Mouse (Mus musculus) myocyte (in vitro differentiated cells): ENCODE data around the gene Specc1l. TPM values are rescaled to one million over a fixed set of nuclear protein-coding genes. Genes with fewer than 3 reads are reported as not detected.

Experiments
- H3K27me3 ChIP-seq: one replicate; pipeline ENCODE4 v1.6.1; 2011; ENCODE audit not compliant: control insufficient read depth, insufficient read depth, insufficient read length
- H3K36me3 ChIP-seq: one replicate; pipeline ENCODE4 v1.6.1; 2011; ENCODE audit not compliant: control insufficient read depth, insufficient read depth
- H3K4me2 ChIP-seq: one replicate; pipeline ENCODE4 v1.6.1; 2011; ENCODE audit warnings: low read depth, control low read depth
- H3K4me3 ChIP-seq: one replicate; pipeline ENCODE4 v1.5.1; 2011; ENCODE audit warnings: mild to moderate bottlenecking, control low read depth, moderate library complexity
- H3K79me2 ChIP-seq: one replicate; pipeline ENCODE4 v1.6.1; 2011; ENCODE audit not compliant: control insufficient read depth, insufficient read depth
- H3ac ChIP-seq: one replicate; pipeline ENCODE4 v1.6.1; 2011; ENCODE audit not compliant: control insufficient read depth, insufficient read length
- CEBPB ChIP-seq: IDR thresholded peaks from 2 replicates; pipeline ENCODE4 v1.6.1; 2011; ENCODE audit warnings: mild to moderate bottlenecking, moderate library complexity; ENCODE audit not compliant: poor library complexity, insufficient read depth, severe bottlenecking
- E2F4 ChIP-seq: IDR thresholded peaks from one replicate; pipeline ENCODE4 v1.6.1; 2011; ENCODE audit warnings: mild to moderate bottlenecking, control low read depth, moderate library complexity; ENCODE audit not compliant: insufficient read depth
- MAX ChIP-seq: IDR thresholded peaks from one replicate; pipeline ENCODE4 v1.6.1; 2011; ENCODE audit warnings: low read depth, mild to moderate bottlenecking, control low read depth
- MYOD1 ChIP-seq, 3 experiments: IDR thresholded peaks; one replicate each; pipeline ENCODE4 v1.6.1; 2011; ENCODE audit warnings: control low read depth in 2 of 3, low read depth in 2 of 3, mild to moderate bottlenecking in 2 of 3, moderate library complexity in 1 of 3; ENCODE audit not compliant: insufficient read length in 2 of 3, control insufficient read depth in 1 of 3
- MYOG ChIP-seq, 3 experiments: IDR thresholded peaks; one replicate each; pipeline ENCODE4 v1.6.1; 2011; ENCODE audit warnings: control low read depth in 2 of 3, low read depth in 2 of 3, mild to moderate bottlenecking in 2 of 3; ENCODE audit not compliant: insufficient read length in 2 of 3, control insufficient read depth in 1 of 3, insufficient read depth in 1 of 3
- POLR2A ChIP-seq: IDR thresholded peaks from one replicate; pipeline ENCODE4 v1.6.1; 2011; ENCODE audit warnings: low read depth, mild to moderate bottlenecking, control low read depth, moderate library complexity; ENCODE audit not compliant: insufficient read length
- POLR2AphosphoS2 ChIP-seq: IDR thresholded peaks from one replicate; pipeline ENCODE4 v1.6.1; 2011; ENCODE audit warnings: low read depth, control low read depth; ENCODE audit not compliant: insufficient read length
- REST ChIP-seq: IDR thresholded peaks from one replicate; pipeline ENCODE4 v1.6.1; 2011; ENCODE audit warnings: mild to moderate bottlenecking, control low read depth, moderate library complexity; ENCODE audit not compliant: insufficient read depth, insufficient read length
- SRF ChIP-seq: IDR thresholded peaks from one replicate; pipeline ENCODE4 v1.6.1; 2011; ENCODE audit warnings: low read depth; ENCODE audit not compliant: control insufficient read depth, insufficient read length
- TCF12 ChIP-seq: IDR thresholded peaks from one replicate; pipeline ENCODE4 v1.6.1; 2011; ENCODE audit warnings: mild to moderate bottlenecking, control low read depth; ENCODE audit not compliant: poor library complexity, insufficient read depth, severe bottlenecking
- TCF3 ChIP-seq: IDR thresholded peaks from one replicate; pipeline ENCODE4 v1.6.1; 2011; ENCODE audit warnings: low read depth, control low read depth; ENCODE audit not compliant: insufficient read length
- USF1 ChIP-seq: IDR thresholded peaks from one replicate; pipeline ENCODE4 v1.6.1; 2011; ENCODE audit warnings: low read depth, mild to moderate bottlenecking, control low read depth, moderate library complexity
- polyA plus RNA-seq: library from polyadenylated mRNA; unstranded; fragments of >200 nt; fragmentation: generic; extraction: Trizol; gene quantifications from one replicate; pipeline ENCODE4 v1.2.1, GENCODE M21; 2012; ENCODE audit warnings: missing spikeins

Specc1l gene
- polyA plus RNA-seq: 20.4 TPM

DNA sequence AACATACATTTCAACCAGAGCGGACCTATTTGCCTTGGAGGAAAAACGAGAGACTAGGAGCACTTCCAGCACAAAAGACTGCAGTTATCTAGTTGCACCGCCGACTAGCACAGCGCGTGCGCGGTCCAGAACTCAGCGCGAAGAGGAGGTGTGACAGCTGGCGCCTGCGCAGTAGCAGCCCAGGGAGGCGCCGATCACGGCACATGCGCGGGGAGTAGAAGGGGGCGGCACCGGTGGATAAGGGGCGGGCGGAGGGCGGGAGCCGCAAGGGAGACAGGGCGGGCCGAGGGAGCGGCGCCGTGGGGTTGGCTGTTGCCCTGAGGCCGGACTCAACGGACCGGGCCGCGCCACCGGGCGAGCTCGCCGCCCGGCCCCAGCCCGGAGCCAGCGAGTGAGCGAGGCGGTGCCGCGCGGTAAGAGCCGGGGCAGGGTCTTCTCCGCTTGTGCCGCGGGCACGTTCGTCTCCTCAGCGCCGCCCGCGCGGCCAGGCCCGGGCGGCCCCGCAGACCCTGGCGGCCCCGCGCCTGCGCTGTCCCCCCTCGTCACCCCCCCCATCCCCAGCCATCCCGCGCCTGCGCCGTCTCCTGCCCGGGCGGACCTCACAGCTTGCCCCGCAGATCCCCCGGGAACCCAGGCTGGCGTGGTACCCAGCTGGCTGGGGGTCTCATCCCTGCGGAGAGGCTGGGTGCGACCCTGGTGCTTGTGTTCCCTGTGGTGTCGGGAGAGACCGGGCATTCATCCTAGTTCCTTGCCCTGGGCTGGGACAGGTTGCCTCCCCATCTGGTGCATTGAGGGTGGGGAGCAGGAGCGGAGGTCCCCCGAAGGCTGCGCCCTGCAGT lies at the start of gene Specc1l:
Gene Specc1l (plus strand): TSS at position 267 of the 839 bp plus-strand sequence.
- Histone ChIP-seq H3ac (peak within 1 kb of the TSS; percentile 52), H3K27me3 (no peaks in the 10 kb centered on the region), H3K4me2 (peak within 1 kb of the TSS; percentile 80), H3K79me2 (peaks cover 48% of the 10 kb centered on the region), H3K36me3 (no peaks in the 10 kb centered on the region), H3K4me3 (peak within 1 kb of the TSS; percentile 64)
- TF ChIP-seq MYOG (IDR thresholded peaks at IDR 0.05; ENCODE audit: control insufficient read depth in 1 of 3, insufficient read depth in 1 of 3, insufficient read length in 2 of 3, low read depth in 2 of 3) (no peak), SRF (peak; percentile 44), TCF12 (no peak), USF1 (no peak), POLR2A (peak; percentile 78), POLR2AphosphoS2 (peak; percentile 88)

DNA sequence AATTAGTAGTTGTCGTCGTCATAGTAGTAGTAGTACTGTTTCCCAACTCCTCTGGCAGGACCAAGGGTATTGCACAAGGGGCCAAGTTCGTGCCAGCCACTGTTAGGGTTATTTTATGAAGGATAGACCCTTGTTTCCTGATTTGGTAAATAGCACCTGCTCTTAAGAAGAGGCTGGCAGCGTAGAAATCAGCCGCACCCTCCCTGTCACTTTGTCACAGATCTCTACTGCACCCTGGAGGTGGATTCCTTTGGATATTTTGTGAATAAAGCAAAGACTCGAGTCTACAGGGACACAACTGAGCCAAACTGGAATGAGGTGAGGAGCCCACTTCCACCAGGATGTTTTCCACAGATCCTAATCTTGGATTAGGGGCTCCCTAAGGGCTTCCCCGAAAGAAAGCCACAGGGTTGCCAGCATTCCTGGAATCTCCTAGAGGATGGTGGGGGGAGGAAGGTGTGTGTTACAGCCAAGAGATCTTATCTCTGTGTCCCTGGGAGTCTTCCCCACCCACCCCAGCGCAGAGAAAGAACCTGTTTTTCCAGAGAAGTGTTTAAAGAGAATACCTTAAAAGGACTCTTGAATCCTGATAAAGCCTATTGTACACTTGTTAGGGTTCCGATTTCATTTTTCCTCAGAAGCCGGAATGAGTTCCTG lies 45.9 kb upstream of the Specc1l start:
- no peak for TF ChIP-seq TCF12
- TF ChIP-seq TCF3: no peak
- TF ChIP-seq SRF: no peak
- no peak for TF ChIP-seq MYOG (IDR thresholded peaks at IDR 0.05; ENCODE audit: control insufficient read depth in 1 of 3, insufficient read depth in 1 of 3, insufficient read length in 2 of 3, low read depth in 2 of 3)
- no peak for TF ChIP-seq MYOD1 (IDR thresholded peaks at IDR 0.05; ENCODE audit: control insufficient read depth in 1 of 3, insufficient read length in 2 of 3, low read depth in 2 of 3)
- no peak for TF ChIP-seq POLR2AphosphoS2
- TF ChIP-seq MAX: no peak
- TF ChIP-seq E2F4: no peak
- TF ChIP-seq REST: no peak
- no peak for TF ChIP-seq USF1
- TF ChIP-seq POLR2A: no peak
- no peak for TF ChIP-seq CEBPB
- no peak overlapping the region for H3K4me2 ChIP-seq
- no peak overlapping the region for H3K4me3 ChIP-seq
- H3K27me3 ChIP-seq: no peaks in the 10 kb centered on the region
- no peak overlapping the region for H3ac ChIP-seq
- peaks cover 30% of the 10 kb centered on the region for H3K36me3 ChIP-seq
- no peaks in the 10 kb centered on the region for H3K79me2 ChIP-seq

DNA sequence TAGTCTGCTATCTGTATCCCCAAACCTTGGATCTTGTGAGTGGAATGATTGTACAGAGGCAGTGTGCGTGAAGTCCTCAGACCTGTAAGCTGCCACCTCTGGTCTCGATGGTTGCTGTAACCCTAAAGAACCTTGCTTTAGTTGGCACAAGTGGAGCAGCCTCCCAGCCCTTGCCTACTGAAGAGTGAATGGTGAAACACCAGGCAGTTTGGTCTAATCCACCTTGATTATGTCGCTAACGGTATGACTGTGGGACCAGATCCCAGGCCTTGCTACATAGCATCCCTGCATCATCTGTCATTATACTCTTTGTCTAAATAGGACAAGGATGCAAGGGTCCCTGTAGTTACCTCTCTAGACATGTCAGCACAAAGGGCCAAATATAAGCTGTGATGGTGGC lies 45.3 kb upstream of the Specc1l start:
- Histone ChIP-seq H3K4me2 (no peak overlapping the region), H3K79me2 (no peaks in the 10 kb centered on the region), H3K27me3 (no peaks in the 10 kb centered on the region), H3K36me3 (peaks cover 33% of the 10 kb centered on the region), H3K4me3 (no peak overlapping the region), H3ac (no peak overlapping the region)
- TF ChIP-seq POLR2AphosphoS2: no peak
- no peak for TF ChIP-seq REST
- no peak for TF ChIP-seq MYOG (IDR thresholded peaks at IDR 0.05; ENCODE audit: control insufficient read depth in 1 of 3, insufficient read depth in 1 of 3, insufficient read length in 2 of 3, low read depth in 2 of 3)
- TF ChIP-seq POLR2A: no peak
- TF ChIP-seq MYOD1 (IDR thresholded peaks at IDR 0.05; ENCODE audit: control insufficient read depth in 1 of 3, insufficient read length in 2 of 3, low read depth in 2 of 3): no peak
- no peak for TF ChIP-seq MAX
- no peak for TF ChIP-seq CEBPB
- no peak for TF ChIP-seq SRF
- no peak for TF ChIP-seq E2F4
- no peak for TF ChIP-seq USF1
- no peak for TF ChIP-seq TCF12
- no peak for TF ChIP-seq TCF3

DNA sequence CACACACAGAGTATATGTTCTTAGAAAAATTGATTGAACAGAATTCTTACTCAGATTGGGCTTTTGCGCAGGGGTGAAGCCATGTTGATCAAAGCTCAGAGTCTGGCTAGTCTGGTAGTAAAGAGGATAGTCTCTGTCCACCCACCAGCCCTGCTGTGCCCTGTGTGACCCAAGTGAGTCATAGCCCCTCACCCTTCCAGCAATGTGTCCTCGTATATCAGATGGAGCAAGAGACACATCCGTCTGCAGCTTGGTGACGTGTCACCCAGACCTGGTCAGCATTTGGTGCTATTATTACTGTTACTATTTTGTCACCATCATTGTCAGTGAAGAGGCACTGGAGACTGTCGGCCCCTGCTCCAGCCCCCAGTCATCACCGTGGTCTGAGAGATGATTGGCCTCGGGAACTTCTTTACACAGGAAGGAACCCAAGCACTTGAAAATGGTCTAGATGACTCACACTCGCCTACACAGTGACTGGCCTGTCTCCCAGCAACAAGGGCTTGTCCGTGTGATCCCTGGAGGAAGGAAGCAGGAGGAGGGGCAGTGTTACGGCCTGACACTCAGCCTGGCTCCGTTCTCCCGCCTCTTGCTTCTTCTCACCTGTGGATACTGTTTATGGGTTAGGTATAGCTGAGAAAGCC lies 41.5 kb upstream of the Specc1l start:
- no peaks in the 10 kb centered on the region for H3K79me2 ChIP-seq
- peak overlapping the region; percentile 81 for H3K4me2 ChIP-seq
- TF ChIP-seq MYOD1 (IDR thresholded peaks at IDR 0.05; ENCODE audit: control insufficient read depth in 1 of 3, insufficient read length in 2 of 3, low read depth in 2 of 3) (peak in 1 of 3 experiments; percentile 58), TCF12 (no peak), POLR2AphosphoS2 (no peak)
- no peaks in the 10 kb centered on the region for H3K27me3 ChIP-seq
- no peak overlapping the region for H3K4me3 ChIP-seq
- H3K36me3 ChIP-seq: peaks cover 19% of the 10 kb centered on the region
- no peak overlapping the region for H3ac ChIP-seq
